Mouse (Mus musculus): Measurements from ENCODE around the gene Gm28048. TPM values are rescaled to one million over a fixed set of nuclear protein-coding genes. Genes with fewer than 3 reads are reported as not detected.

The Gm28048 gene
- total RNA-seq, 2 experiments from 2014 or later: 9.5 to 14.7 TPM

DNA sequence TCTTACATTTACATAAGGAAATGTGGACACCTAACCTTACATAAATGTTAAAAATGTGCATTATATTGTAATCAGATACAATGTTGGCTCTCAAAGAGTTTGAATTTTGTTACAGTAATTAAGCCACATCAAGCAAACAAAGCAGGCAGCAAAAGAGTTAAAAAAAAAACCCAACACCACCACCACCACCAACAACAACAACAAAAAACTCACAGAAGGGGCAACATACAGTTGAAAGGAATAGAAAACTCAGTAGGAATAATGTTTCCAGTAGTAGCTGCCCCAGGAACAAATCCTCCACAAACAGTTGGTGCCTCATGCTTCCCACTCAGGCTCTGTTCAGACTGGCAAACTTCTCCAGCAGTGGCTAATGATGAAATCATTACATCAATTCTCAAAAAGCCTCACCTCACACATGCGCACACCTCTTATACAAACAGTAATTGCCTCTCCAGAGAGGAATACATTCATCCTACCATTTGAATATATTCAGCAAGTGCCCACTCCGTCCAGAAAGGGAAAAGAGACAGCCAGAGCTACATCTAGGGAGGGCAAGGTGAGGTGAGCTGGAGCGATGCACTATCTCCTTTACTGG lies 125.4 kb downstream of the Gm28048 start:
- intact Hi-C loops (cut with DNase I): loop anchor here (5.0 kb wide), 2 partner anchors 81 to 101 kb away; no protein-coding TSS in a partner anchor
- TF ChIP-seq CTCF (IDR thresholded peaks at IDR 0.05): no peak
- no peak for DNase-seq (ENCODE audit: extremely low spot score in 1 of 2, low spot score in 2 of 2)
- Histone ChIP-seq H3K4me3 (no peak overlapping the region), H3K27ac (no peak overlapping the region)

DNA sequence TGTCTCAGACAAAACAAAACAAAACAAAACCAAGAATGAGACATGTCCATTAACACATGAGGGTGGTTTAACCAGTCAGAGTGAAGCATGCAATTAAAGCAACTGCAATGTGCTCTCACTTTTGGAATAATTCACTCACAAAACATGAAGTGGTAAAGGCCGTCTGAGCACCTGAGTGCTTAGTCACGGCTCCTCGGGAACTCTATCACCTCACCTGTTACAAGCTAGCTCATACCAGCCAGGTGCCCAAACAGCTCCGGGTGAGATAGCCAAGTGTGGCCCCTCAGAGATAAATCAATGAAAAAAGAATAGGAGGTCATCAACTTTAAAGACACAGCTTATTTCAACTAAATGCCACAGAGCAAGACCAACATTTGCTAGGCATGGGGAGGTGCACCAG lies 127.3 kb downstream of the Gm28048 start:
- H3K27ac ChIP-seq: no peak overlapping the region
- no peak overlapping the region for H3K4me3 ChIP-seq
- TF ChIP-seq CTCF (IDR thresholded peaks at IDR 0.05): no peak
- DNase-seq (ENCODE audit: extremely low spot score in 1 of 2, low spot score in 2 of 2): no peak
- intact Hi-C loops (cut with DNase I): no loop called here

DNA sequence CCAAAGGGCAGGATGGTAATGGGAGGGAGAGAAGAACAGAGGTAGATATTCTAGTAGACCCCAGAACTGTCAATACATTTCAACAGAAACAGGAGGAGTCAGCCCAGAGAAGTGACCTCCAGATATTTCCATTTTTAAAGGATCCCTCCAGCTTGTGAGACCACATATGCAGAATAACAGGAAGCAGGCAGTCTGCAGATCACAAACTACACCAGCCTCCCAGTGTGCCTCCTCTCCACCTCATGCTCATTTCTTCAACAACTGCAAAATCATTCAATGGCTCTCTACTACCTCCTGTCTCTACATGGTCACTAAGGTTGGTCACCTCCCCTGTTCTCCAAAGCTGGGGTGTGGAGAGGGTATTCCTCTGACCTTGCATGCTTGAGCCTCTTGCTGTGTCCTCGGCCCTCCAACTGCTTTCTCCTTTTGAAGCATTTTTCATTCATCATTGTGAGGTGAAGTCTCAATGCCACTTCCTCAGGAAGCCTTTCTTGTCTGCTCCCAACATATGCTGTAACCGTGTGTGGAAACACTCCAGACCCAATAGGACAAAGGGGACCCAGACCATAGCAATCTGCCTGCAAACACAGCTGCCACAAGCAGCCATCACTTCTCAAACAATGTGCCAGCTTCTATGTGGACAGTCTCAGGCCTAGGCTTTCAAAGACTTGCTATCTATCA lies 128.3 kb downstream of the Gm28048 start:
- DNase-seq (ENCODE audit: extremely low spot score in 1 of 2, low spot score in 2 of 2): no peak
- Histone ChIP-seq H3K4me3 (no peak overlapping the region), H3K27ac (no peak overlapping the region)
- intact Hi-C loops (cut with DNase I): no loop called here
- no peak for TF ChIP-seq CTCF (IDR thresholded peaks at IDR 0.05)

DNA sequence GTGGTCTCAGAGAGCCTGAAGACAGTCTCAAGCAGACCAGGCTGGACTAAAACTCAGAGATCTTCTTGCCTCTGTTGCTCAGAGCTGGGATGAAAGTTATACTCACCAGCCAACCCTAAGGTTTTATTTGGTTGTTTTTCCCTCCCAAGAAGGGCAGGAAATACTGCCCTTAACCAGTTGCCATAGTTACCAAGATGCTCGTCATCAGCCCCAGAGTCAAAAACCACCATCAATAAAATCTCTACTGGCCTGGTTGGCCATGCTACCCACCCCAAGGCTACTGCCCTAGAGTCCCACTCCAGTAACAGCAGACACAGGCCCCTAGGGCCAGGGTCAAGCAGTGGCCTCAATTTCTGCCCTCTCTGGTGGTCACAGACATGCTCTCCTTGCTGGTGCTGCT lies 129.4 kb downstream of the Gm28048 start:
- Histone ChIP-seq H3K27ac (peak overlapping the region; percentile 1; the same call in 1 of the 2 replicates), H3K4me3 (no peak overlapping the region)
- DNase-seq (ENCODE audit: extremely low spot score in 1 of 2, low spot score in 2 of 2): no peak
- TF ChIP-seq CTCF (IDR thresholded peaks at IDR 0.05): no peak
- intact Hi-C loops (cut with DNase I): no loop called here

DNA sequence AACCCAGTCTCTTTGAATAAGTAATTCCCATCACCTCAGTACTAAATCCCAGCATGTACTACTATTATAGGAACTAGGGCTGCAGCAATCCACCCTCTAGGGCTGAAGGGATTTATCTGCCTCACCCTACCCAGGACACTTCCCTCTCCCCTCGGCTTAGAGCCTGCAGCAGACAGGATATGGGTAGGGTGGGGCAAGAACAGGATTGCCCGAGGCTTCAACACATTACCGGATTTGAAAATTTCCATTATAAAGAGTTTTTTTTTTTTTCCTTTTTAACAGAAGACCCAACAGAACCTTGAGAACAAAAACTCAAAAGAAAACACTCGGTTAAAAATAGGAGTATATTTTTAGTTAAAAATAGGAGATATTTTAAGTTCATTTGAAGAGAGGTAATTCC lies 130.5 kb downstream of the Gm28048 start:
- Histone ChIP-seq H3K27ac (no peak overlapping the region; the same call in 1 of the 2 replicates), H3K4me3 (no peak overlapping the region)
- no peak for TF ChIP-seq CTCF (IDR thresholded peaks at IDR 0.05)
- DNase-seq (ENCODE audit: extremely low spot score in 1 of 2, low spot score in 2 of 2): no peak
- intact Hi-C loops (cut with DNase I): no loop called here

DNA sequence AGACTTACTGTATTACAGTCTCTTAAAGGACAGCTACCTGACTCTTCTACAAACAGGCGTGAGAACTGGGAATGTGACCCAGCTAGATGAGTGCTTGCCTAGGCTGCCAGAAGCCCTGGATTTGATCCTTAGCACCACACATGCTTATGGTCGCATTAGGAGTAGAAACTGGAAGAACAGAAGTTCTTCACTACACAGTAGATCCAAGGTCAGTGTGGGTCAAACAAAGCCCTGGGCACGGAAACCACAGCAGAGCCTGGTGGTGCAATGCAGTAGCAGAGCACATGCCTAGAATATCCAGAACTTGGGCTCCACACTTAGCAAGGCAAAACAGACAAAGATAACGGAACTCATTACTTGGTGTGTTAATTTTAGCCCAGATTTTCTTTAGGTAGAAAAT lies 131.8 kb downstream of the Gm28048 start:
- H3K27ac ChIP-seq: peak overlapping the region; percentile 45; the same call in 1 of the 2 replicates
- DNase-seq (ENCODE audit: extremely low spot score in 1 of 2, low spot score in 2 of 2): no peak
- intact Hi-C loops (cut with DNase I): no loop called here
- TF ChIP-seq CTCF (IDR thresholded peaks at IDR 0.05): no peak
- H3K4me3 ChIP-seq: no peak overlapping the region

DNA sequence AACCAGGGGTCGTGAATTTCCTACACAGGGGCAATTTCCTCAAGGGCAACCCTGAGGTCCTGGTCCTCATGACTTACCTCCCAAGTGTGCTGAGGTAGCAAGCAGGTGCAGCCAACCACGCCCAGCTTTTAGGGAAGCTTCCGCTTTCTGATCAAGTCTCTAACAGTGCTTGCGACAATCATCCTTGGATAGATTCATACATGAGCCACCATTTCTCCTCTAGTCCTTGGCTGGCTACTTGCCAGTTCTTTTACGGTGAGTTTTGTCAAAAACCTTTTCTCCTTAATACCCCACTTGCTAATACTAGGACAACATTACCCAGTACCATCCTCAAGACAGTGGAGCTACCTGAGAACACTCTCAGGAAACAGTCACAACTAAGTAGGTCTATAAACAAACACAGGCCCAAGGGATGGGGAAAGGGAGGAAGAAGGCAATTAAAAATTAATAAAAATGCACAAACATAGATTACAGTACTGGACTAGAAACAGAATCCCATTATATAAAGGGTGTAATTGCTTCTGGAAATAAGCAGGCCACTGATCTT lies 133.2 kb downstream of the Gm28048 start:
- intact Hi-C loops (cut with DNase I): loop anchor here (5.0 kb wide), 2 partner anchors 131 to 211 kb away; no protein-coding TSS in a partner anchor
- H3K27ac ChIP-seq: no peak overlapping the region
- no peak for DNase-seq (ENCODE audit: extremely low spot score in 1 of 2, low spot score in 2 of 2)
- TF ChIP-seq CTCF (IDR thresholded peaks at IDR 0.05): no peak
- no peak overlapping the region for H3K4me3 ChIP-seq

DNA sequence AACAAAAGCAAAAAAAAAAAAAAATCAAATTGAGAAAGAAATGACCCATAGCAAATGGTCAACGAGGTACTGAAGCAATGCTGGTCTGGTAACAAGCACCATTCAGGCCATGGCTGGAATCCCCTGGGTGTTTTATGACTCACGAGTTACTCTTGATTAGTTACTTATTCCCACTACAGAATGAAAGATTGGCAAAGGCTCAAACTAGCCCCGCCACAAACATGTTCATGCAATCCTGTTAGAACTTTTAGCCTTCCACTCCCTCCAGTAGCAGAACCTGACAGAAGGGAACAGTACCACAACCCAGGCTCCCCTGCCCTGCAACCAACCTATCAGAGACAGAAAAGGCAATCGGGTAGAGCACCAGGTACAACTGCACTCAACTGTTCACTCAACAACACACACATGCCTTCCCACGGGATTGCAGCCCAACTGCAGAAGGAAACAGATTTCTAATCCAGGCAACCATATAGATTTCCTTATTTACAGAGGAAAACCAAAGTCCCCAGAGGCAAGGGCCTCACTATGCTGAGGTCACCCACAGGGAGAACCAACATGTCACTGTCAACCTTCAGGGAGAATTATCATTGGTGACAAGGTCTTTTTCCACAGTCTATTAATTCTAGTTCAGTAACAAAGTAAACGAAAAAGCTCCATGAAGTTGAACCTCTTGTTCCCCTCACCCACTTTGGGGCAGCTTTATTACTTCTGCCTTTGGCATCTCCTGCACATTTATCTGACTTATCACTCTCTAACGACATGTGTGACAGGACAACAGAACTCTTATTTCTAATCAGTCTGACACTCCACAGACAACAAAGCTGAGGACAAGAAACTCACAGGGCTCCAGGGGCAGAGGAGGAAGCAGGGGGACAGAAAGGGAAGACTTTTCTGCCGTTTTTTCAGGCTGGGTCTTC lies 133.9 kb downstream of the Gm28048 start:
- DNase-seq (ENCODE audit: extremely low spot score in 1 of 2, low spot score in 2 of 2): no peak
- TF ChIP-seq CTCF (IDR thresholded peaks at IDR 0.05): no peak
- H3K27ac ChIP-seq: no peak overlapping the region; the same call in 1 of the 2 replicates
- no peak overlapping the region for H3K4me3 ChIP-seq
- intact Hi-C loops (cut with DNase I): loop anchor here (5.0 kb wide), 2 partner anchors 131 to 211 kb away; no protein-coding TSS in a partner anchor

DNA sequence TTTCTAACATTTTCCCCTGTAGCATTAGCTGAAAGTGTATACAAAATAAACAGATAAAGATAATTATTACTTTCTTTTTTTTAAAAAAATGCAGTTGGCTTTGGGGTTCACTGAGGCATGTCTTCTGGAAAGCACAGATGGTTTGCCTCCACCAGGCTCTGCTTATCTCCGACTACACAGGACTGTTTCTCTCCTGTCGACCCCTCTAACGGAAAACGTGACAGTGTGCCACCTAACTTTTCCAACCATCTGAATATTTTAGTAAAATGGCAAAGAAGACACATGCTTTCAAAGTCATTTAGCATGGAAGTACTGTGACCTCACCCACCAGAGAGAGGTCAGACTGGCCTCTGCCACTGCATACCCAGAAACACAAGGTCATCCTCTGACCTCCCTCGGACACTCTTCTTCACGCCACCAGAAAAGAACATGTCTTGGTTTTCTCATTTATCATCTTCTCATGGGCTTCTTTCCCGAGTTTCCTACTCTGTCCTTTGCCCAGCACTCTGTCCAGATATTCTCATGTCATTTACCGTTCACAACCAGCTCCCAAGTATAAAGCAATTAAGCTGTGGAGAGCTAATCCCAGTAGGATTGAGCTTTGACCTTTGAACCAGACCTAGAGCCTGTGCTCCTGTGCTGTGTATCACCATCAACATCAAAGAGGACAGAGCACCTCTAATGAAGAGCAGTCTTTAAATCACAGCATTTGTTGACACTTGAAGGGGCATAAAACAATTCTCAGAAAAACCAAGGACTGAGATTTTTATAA lies 134.7 kb downstream of the Gm28048 start:
- DNase-seq (ENCODE audit: extremely low spot score in 1 of 2, low spot score in 2 of 2): no peak
- H3K4me3 ChIP-seq: no peak overlapping the region
- H3K27ac ChIP-seq: no peak overlapping the region
- intact Hi-C loops (cut with DNase I): loop anchor here (5.0 kb wide), 2 partner anchors 130 to 210 kb away; no protein-coding TSS in a partner anchor
- TF ChIP-seq CTCF (IDR thresholded peaks at IDR 0.05): no peak

DNA sequence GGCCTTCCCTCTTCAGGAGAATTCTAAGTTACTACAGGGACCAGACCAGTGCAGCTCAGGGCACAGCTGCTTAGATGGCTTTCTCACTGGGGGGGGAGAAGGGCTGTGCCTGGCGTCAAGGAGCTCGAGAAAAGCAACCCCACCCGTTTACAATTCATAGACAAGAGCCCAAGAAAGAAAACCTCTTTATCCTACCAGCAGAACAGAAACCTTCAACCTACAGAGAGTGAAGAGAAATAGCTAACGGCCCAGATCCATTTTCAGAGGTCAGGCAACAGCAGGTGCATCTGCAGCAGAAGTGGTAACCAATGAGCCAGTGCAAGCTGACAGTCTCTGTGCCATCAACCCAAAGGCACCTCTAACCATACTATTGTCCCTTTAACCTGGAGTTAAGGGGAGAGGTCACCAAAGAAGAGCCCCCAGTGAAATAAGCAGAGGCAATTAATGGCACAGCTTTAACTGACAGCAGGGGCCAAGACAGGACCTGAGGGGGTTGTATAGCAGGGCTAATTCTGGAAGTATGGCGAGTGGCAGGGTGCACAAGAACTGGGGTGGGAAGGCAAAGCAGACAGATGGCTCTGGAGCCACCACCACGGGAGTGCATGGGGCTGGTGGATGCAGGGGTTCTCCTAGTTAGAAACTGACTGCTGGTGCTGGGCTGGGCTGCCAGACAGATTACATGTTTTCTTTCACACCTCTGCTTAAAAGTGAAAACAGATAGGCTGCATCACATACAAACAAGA lies 135.6 kb downstream of the Gm28048 start:
- Histone ChIP-seq H3K4me3 (no peak overlapping the region), H3K27ac (peak overlapping the region; percentile 61)
- TF ChIP-seq CTCF (IDR thresholded peaks at IDR 0.05): no peak
- DNase-seq (ENCODE audit: extremely low spot score in 1 of 2, low spot score in 2 of 2): no peak
- intact Hi-C loops (cut with DNase I): loop anchor here (5.0 kb wide), 2 partner anchors 129 to 209 kb away; no protein-coding TSS in a partner anchor
